Mouse (Mus musculus) hindbrain, embryonic 11.5 days (tissue): ENCODE measurements around the gene Vmn1r142. TPM values are rescaled to one million over a fixed set of nuclear protein-coding genes. Genes with fewer than 3 reads are reported as not detected.
"Not testable (repeated sequence)": the region's sequence is repeated elsewhere in the genome, so short reads cannot be mapped to it uniquely, and the experiment has no call there.

Experiments used
- ATAC-seq: fragments of 200-750 bp; cut with Nextera tagmentation; 2 replicates; pipeline ENCODE4 v1.8.0; 2017; ENCODE audit warnings: mild to moderate bottlenecking, moderate TSS enrichment, moderate library complexity; ENCODE audit not compliant: low FRiP score
- DNase-seq: peaks from one replicate; pipeline ENCODE4 v3.0.0-alpha.2; 2015; ENCODE audit warnings: low spot score
- H3K27ac ChIP-seq: fragments of 300-500 bp; sonication (generic); 2 replicates; pipeline ENCODE4 v1.5.1; 2014; ENCODE audit warnings: mild to moderate bottlenecking, low read depth, low read length
- H3K27me3 ChIP-seq: fragments of 300-500 bp; sonication (generic); 2 replicates; pipeline ENCODE4 v1.6.1; 2014; ENCODE audit warnings: mild to moderate bottlenecking, low read length, moderate library complexity, mixed read lengths; ENCODE audit not compliant: control insufficient read depth, insufficient read depth
- H3K36me3 ChIP-seq: fragments of 300-500 bp; sonication (generic); 2 replicates; pipeline ENCODE4 v1.6.1; 2014; ENCODE audit warnings: mild to moderate bottlenecking, low read length, moderate library complexity, mixed read lengths; ENCODE audit not compliant: control insufficient read depth, insufficient read depth
- H3K4me1 ChIP-seq: fragments of 300-500 bp; sonication (generic); replicated peaks from 2 replicates; pipeline ENCODE4 v1.6.1; 2014; ENCODE audit warnings: low read length, mixed read lengths; ENCODE audit not compliant: control insufficient read depth, insufficient read depth
- H3K4me2 ChIP-seq: fragments of 300-500 bp; sonication (generic); replicated peaks from 2 replicates; pipeline ENCODE4 v1.6.1; 2014; ENCODE audit warnings: mild to moderate bottlenecking, low read depth, low read length
- H3K4me3 ChIP-seq: fragments of 300-500 bp; sonication (generic); 2 replicates; pipeline ENCODE4 v1.5.1; 2014; ENCODE audit warnings: low read depth, low read length
- H3K9ac ChIP-seq: fragments of 300-500 bp; sonication (generic); 2 replicates; pipeline ENCODE4 v1.6.1; 2014; ENCODE audit warnings: low read depth, low read length
- H3K9me3 ChIP-seq: fragments of 300-500 bp; sonication (generic); 2 replicates; pipeline ENCODE4 v1.6.1; 2016; ENCODE audit warnings: low read length; ENCODE audit not compliant: control insufficient read depth
- WGBS: fragments of 180-500 bp; shearing (Covaris S2); extraction: QIAGEN DNeasy Blood & Tissue Kit; methylation state at CpG from one replicate; pipeline ENCODE4 v1.1.7; 2014; 5-methylcytosine and 5-hydroxymethylcytosine counted together
- polyA plus RNA-seq: library from polyadenylated mRNA; unstranded; fragments of >200 nt; fragmentation: Nextera tagmentation; extraction: Ambion mirVana; gene quantifications from 2 replicates; pipeline ENCODE4 v1.2.1, GENCODE M21; 2014

Gene Vmn1r142
- not detected in 2 replicates for polyA plus RNA-seq

DNA sequence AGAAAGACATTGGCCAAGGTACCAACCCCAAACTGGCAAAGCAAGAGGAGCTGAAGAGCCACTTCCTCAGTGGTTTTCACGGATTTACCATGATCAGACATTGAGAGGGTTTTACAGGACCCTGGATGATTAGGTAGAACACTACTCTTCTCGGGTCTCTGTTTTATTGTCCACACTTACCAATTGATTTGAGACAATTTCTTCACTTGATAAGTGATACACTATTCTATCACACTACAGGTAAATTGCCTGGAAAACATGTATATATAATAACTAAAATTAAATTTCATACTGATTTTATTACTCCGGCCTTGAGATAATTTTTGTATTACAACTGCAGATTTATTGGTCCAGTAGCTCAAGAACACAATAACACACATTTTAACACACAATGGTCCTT is at the start of gene Vmn1r142:
Vmn1r142 (minus strand) TSS at position 101 of the 400 bp plus-strand sequence.
- H3K9me3 ChIP-seq, H3K27me3 ChIP-seq, H3K4me2 ChIP-seq, H3K4me3 ChIP-seq, H3K4me1 ChIP-seq, DNase-seq, H3K36me3 ChIP-seq, H3K9ac ChIP-seq, ATAC-seq, H3K27ac ChIP-seq: not testable (repeated sequence)
- WGBS, result no CpG with 5 or more reads among the region's 3 CpGs

DNA sequence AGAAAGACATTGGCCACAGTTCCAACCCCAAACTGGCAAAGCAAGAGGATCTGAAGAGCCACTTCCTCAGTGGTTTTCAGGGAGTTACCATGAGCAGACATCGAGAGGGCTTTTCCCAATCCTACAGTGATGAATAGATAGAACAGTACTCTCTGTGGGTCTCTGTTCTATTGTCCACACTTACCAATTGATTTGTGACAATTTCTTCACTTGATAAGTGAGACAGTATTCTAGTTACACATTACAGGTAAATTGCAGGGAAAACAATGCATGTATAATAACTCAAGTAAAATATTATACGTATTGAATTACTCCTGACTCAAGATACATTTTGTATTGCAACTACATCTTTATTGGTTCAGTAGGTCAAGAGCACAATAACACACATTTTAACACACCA is 37.3 kb upstream of the Vmn1r142 start, which contains the start of gene Gm8653:
Gm8653 (minus strand) TSS at position 101 of the 400 bp plus-strand sequence.
- not testable (repeated sequence) for H3K27ac ChIP-seq, H3K4me2 ChIP-seq, H3K9me3 ChIP-seq, ATAC-seq, DNase-seq, H3K4me1 ChIP-seq, H3K4me3 ChIP-seq, H3K36me3 ChIP-seq, H3K9ac ChIP-seq, H3K27me3 ChIP-seq
- WGBS, result no CpG with 5 or more reads among the region's 2 CpGs

DNA sequence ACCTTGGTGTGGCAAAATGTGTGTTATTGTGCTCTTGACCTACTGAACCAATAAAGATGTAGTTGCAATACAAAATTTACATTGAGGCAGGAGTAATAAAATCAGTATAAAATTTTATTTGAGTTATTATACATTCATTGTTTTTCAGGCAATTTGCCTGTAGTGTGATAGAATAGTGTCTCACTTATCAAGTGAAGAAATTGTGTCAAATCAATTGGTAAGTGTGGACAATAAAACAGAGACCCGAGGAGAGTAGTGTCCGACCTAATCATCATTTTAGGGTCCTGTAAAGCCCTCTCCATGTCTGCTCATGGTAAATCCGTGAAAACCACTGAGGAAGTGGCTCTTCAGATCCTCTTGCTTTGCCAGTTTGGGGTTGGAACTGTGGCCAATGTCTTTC is 25.2 kb upstream of the Vmn1r142 start, which contains the start of gene Vmn1r143:
Vmn1r143 (plus strand) TSS at position 301 of the 400 bp plus-strand sequence.
- not testable (repeated sequence) for H3K36me3 ChIP-seq, H3K4me1 ChIP-seq, H3K27me3 ChIP-seq, H3K4me2 ChIP-seq, H3K9ac ChIP-seq, H3K9me3 ChIP-seq, H3K4me3 ChIP-seq, ATAC-seq, DNase-seq, H3K27ac ChIP-seq
- WGBS, result no CpG with 5 or more reads among the region's 3 CpGs

DNA sequence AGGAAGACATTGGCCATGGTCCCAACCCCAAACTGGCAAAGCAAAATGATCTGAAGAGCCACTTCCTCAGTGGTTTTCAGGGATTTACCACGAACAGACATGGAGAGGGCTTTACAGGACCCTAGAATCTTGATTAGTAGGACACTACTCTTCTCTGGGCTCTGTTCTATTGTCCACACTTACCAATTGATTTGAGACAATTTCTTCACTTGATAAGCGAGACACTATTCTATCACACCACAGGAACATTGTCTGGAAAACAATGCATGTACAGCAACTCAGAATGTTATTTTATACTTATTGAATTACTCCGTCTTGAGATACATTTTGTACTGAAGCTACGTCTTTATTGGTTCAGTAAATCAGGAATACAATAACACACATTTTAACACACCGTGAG is 29.2 kb downstream of the Vmn1r142 start, which contains the start of gene Gm10666:
Gm10666 (minus strand) TSS at position 101 of the 400 bp plus-strand sequence.
- no CpG with 5 or more reads among the region's 5 CpGs for whole genome bisulfite sequencing
- H3K27me3 ChIP-seq, H3K27ac ChIP-seq, ATAC-seq, H3K4me3 ChIP-seq, H3K4me2 ChIP-seq, H3K4me1 ChIP-seq, H3K9me3 ChIP-seq, H3K9ac ChIP-seq, H3K36me3 ChIP-seq, DNase-seq: not testable (repeated sequence)

DNA sequence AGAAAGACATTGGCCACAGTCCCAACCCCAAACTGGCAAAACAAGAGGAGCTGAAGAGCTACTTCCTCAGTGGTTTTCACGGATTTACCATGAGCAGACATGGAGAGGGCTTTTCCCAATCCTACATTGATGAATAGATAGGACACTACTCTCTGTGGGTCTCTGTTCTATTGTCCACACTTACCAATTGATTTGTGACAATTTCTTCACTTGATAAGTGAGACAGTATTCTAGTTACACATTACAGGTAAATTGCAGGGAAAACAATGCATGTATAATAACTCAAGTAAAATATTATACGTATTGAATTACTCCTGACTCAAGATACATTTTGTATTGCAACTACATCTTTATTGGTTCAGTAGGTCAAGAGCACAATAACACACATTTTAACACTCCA is 45.7 kb downstream of the Vmn1r142 start, which contains the start of gene Gm16451:
Gm16451 (minus strand) TSS at position 101 of the 400 bp plus-strand sequence.
- H3K4me1 ChIP-seq, ATAC-seq, H3K9ac ChIP-seq, H3K36me3 ChIP-seq, H3K27me3 ChIP-seq, DNase-seq, H3K4me2 ChIP-seq, H3K4me3 ChIP-seq, H3K9me3 ChIP-seq, H3K27ac ChIP-seq: not testable (repeated sequence)
- no CpG with 5 or more reads among the region's 2 CpGs for WGBS

Other genes starting within 250 kb of the Vmn1r142 start
- not detected in 2 replicates for gene Gm5891, start 242.7 kb downstream of the Vmn1r142 start, polyA plus RNA-seq
- gene Vmn1r137, start 169.4 kb downstream of the Vmn1r142 start, polyA plus RNA-seq, result not detected in 2 replicates
- gene Vmn1r138, start 135.1 kb downstream of the Vmn1r142 start, polyA plus RNA-seq, result not detected in 2 replicates
- not detected in 2 replicates for gene Gm6176, start 107.7 kb downstream of the Vmn1r142 start, polyA plus RNA-seq
- gene Vmn1r139, start 95.0 kb downstream of the Vmn1r142 start, polyA plus RNA-seq, result not detected in 2 replicates
- gene Gm16451, start 45.8 kb downstream of the Vmn1r142 start, polyA plus RNA-seq, result not detected in 2 replicates
- not detected in 2 replicates for gene Gm10666, start 29.3 kb downstream of the Vmn1r142 start, polyA plus RNA-seq
- gene Vmn1r143, start 25.3 kb upstream of the Vmn1r142 start, polyA plus RNA-seq, result not detected in 2 replicates
- gene Gm8653, start 37.2 kb upstream of the Vmn1r142 start, polyA plus RNA-seq, result not detected in 2 replicates
- gene Gm8453, start 65.4 kb upstream of the Vmn1r142 start, polyA plus RNA-seq, result not detected in 2 replicates
- not detected in 2 replicates for gene Gm4187, start 165.7 kb upstream of the Vmn1r142 start, polyA plus RNA-seq
- not detected in 2 replicates for gene Gm8660, start 207.0 kb upstream of the Vmn1r142 start, polyA plus RNA-seq
- gene Vmn1r148, start 249.5 kb upstream of the Vmn1r142 start, polyA plus RNA-seq, result not detected in 2 replicates